Mouse (Mus musculus) yolk sac, embryonic 10.5 days (tissue): ENCODE data around the gene Lct.
"Not testable (repeated sequence)": the region's sequence is repeated elsewhere in the genome, so short reads cannot be mapped to it uniquely, and the experiment has no call there.

Experiments
- DNase-seq: peaks from one replicate; pipeline ENCODE4 v3.0.0-alpha.2; 2017; ENCODE audit warnings: low spot score

The Lct gene

DNA sequence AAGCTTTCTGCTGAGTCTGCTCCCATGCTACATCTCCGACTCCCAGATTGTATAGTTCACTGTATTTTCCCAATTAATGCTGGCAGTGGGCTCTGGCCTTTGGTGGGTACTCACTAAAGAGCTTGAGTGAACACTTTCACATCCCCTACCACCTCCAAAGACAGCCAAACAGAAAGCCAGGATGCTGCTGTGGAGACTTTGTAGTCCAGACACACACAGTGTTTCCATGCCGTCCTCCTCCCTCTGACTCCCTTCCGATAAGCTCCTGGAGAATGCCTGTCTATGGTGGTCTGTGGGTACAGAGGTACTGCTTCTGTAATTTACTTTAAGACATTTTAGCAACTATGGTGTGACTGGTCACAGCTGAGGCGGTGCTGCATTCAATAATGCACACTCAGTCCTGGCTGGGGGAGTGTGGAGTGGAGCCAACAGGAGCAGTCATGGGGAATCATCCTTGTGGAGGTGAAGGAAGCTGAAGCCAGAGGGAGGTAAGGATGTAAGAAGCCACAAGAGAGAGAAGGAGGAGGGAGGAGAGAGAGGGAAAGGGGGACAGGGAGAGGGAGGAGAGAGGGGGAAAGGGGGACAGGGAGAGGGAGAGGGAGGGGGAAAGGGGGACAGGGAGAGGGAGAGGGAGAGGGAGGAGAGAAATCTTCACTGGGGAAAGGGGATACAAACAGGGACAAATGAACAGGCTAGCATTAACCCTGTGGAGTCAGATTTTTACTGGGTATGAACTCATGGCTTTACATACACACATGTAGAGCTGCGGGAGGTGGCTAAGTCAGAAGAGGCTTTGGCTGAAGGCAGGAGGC, 32.2 kb downstream of the Lct start:
- no peak for DNase-seq

DNA sequence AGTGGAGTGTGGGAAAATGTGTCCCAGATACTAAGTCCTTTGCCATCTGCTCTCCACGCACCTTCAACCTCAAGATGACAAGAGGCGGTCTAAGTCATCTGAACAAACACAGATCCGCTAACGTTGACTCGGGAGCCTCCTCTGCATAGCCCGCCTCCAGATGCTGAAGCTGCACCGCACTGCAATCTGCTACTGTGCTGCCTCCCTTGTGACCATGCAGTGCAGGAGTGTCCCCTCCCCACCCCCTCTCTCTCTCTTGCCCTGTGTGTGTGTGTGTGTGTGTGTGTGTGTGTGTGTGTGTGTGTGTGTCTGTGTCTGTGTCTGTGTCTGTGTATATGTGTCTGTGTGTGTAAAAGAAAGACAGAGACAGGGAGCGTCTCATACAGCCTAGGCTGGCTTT, 32.8 kb downstream of the Lct start:
- DNase-seq = no peak

DNA sequence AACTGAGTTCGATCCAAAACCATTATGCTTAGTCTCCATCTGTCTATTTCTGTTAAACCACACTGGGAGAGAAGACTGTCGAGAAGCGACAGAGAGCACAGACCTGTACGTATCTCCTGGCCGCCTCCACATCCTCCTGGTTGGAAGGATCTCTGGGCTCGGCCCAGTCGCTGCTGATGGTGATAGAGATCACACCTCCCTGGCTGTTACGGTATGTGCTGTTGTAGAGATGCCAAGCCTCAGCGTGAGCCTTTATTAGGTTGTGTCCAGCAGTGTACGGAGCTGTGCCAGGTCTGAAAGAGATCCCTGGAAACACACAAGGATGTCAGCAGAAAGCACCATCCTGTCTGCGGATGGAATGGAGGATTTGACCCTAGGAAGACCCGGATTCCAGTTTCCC, 34.6 kb downstream of the Lct start:
- DNase-seq = no peak

DNA sequence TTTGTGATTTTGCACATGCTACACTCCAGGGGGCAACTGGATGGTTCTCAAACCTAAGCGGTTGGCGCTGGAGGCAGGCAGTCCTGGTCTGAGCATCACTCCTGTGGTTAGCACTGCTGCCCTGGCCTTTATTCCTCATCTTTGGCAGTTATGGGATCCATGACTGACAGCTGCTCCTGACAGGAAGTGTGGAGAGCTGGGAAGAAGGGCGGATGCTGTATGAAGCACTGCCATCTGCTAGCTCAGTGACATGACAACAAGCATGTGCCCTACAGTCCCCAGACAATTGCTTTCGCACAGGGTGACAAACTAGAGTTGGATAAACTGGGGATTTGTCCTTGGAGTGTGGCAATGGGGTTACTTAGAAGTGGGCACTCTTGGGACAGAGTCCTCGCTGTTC, 37.8 kb downstream of the Lct start:
- no peak for DNase-seq

DNA sequence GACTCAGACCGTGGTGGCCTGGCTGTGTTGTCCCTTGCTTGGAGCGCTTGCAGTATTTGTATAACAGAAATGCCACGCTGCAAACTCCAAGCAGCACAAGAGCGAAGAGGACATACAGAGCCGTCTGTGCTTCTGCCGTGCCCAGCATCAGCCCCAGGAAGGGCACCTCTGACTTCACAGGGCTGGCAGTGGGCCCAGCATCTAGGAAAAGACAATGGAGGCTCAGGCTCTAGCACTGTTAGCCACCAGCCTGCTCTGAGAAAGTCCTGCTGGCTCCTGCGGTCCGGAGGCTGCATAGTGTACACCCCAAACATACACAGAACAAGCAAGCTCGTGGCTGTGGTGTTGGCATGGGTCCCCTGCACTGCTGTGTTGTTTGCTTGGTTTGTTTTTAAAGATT, 43.0 kb downstream of the Lct start:
- DNase-seq = no peak

DNA sequence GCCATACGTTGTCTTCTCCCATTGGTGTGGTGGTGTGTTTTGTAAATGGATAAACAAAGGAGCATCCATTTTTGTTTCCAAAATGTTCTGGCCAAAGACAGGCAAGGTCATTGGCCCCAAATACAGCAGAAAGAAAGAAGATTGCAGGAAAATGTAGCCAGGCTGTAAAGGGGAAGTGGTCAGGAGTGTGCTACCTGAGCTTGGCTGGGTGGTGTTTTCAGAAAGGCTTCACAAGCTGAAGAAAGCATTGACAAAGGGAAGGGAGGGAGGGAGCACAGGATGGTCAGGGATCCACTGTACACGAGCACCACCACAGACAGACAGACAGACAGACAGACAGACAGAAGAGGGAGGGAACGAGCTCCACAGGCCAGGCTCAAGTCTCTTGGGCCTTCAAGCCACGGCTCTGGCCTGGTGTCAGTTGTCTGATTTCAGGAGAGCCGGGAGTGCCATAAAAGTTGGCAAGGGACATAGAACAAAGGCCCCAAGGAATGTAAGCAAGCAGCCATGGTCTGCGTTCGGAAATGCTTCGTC, 43.9 kb downstream of the Lct start:
- no peak for DNase-seq

DNA sequence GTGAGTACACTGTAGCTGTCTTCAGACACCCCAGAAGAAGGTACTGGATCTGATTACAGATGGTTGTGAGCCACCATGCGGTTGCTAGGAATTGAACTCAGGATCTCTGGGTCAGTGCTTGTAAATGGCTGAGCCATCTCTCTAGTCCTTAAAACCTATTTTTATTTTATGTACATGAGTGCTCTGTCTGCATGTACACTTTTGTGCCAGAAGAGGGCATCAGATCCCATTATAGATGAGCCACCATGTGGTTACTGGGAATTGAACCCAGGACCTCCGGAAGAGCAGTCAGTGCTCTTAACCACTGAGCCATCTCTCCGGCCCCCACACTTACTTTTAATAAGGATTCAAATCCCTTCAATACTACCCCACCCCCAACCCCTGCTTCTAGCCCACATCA, 45.2 kb downstream of the Lct start:
- DNase-seq = no peak

DNA sequence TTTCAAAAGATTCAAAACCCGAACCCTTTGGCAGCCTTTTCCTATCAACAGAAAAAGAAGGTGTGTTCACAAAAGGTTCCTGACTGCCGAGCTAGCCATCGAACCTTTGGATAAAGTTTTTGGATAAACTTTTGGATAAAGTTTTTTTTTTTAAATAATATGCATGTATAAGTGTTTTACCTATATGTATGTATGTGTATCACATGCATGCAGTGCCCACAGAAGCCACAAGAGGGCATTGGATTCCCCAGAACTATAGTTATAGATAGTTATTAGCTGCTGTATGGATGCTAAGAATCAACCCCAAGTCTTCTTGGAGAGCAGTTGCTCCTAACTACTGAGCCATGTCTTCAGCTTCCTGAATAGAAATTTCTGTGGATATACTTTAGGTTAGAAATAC, 46.4 kb downstream of the Lct start:
- DNase-seq = no peak

DNA sequence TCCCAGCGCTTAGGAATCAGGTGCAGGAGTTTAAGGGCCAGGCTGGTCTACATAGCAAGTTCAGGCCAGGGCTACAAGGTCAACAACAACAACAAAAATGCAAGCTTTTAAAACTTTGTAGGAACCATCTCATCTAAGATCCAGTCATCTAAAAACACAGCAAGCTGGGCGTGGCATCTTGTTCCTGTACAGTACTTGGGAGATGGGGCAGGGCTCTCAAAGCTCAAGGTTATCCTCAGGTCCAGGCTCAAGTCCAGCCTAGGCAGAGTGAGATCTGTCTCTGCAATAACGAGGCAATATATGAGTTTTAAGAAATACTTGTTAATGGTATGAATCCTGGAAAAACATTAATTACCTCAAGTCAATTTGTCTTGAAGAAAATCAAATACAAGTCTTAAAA, 49.6 kb downstream of the Lct start:
- no peak for DNase-seq

DNA sequence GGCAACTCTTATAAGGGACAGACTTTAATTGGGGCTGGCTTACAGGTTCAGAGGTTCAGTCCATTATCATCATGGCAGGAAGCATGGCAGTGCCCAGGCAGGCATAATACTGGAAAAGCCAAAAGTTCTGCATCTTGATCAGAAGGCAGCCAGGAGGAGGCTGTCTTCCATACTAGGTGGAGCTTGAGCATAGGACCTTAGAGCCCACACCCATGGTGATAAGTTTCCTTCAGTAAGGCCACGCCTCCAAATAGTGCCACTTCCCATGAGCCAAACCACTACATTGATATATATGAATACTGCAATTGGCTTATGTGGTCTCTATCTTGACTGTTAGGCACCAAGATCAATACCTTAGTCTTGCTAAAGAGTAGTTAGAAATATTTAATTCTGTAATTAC, 52.2 kb downstream of the Lct start:
- no peak for DNase-seq

DNA sequence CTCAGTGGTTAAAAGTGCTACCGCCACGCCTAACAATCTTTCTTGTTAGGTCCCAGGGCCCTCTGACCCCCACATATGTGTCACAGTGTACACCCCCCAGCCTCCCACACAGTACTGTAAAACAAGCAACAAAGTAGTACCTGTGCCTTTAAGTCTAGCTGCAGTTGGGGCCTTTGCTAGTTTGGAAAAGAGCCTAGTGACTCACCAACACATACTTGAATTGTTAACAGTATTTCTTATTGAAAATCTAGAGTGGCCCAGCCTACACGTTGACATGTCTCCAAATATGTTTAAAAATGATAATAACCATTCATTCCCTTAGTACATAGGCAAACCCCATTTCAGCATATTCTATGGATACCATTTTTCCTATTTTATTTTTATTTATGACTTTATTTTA, 57.4 kb downstream of the Lct start:
- no peak for DNase-seq

DNA sequence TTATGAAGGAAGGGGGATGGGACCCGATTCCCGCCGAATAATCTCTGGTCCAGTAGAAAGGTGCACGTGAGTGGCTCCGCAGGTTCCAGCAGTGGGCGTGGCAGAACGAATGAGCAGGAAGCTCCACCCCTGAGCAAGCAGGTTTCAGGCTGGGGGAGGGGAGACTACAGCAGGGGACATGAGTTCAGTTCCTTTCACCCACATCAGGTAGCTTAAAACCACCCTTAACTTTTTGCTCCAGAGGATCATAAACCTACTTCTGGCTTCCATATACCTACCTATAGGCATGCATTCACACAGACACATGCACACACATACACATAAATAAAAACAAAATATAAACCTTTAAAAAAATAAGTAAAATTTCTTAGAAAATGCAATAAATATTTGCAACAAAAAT, 61.1 kb downstream of the Lct start:
- DNase-seq = not testable (repeated sequence)

DNA sequence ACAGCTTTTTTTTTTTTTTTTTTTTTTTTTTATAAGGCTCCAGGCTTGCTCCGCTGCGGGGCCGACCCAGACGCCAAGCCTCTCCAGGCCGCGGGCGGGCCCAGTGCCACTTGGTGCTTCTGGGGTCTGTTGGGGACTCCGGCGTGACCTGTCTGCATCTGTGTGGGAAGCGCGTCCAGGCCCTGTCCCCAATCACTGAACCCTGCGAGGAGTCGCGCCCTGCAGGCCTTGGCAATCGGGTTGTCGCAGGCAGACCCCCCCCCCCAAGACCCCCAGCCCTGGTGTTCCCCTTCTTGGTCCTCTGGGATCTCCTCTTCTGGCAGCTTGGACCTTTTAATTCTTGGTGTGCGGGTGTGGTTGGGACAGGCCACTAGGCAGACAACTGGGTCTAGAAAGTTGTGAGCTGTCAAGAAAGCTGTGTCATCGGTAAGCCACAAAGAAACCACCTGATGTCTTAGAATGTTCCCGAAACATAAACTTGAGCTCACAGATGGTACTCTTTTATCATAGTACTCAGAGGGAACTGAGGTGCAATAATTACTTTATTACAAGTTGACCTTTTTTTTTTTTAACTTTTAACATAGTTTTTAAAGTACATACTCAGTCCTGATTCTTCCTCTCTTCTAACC, 83.3 kb downstream of the Lct start:
- peak; percentile 69 for DNase-seq

DNA sequence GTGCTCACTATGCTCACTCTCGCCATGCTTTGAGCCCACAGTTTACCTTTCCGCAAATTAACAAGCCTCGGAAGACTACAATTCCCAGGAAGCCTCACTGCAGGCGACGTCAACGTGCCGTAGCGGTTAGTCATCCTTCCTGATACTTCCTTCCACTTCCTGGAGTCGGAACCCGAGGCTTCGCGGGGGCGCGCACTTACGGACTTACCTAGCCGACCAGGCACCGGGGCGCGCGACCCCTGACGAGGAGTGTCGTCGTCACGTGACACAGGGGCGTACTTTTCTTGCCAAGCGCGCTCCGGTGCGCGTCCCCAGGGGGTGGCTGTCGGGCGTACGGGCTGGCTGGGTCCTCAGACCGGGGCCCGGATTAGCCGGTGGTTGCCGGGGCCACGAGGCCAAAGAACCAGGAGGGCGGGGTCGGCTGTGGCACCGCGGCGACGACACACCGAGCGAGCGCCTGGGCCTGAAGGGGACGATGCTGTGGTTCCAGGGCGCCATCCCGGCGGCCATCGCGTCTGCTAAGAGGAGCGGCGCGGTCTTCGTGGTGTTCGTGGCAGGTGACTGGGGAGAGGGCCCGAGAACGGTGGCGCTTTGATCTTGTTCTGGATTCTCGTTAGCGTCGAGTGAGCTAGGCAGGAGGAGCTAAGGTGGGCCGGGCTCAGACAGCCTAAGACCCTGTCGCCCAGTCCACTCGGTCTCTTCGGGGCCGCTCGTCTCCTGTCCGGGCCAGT, 84.0 kb downstream of the Lct start:
- peak; percentile 99 for DNase-seq

DNA sequence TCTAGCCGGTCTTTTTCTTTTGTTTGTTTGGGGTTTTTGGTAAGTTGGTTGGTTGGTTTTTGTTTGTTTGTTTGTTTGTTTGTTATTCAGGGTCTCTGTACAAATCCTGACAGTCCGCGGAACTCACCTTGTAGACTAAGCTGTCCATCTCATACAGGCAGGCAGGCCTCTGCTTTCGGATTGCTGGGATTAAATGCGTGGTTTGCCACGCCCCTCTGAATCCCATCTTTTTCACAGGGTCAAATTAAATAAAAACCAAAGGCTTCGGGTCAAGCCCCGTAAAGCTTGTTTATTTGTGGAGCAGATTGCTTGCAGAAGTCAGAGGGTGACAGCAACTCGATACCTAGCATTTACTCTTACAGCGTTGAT, 84.5 kb downstream of the Lct start, which contains the start of gene Ubxn4:
Gene Ubxn4, plus strand, starts transcription at position 338 of the 369 bp plus-strand sequence.
- no peak for DNase-seq

DNA sequence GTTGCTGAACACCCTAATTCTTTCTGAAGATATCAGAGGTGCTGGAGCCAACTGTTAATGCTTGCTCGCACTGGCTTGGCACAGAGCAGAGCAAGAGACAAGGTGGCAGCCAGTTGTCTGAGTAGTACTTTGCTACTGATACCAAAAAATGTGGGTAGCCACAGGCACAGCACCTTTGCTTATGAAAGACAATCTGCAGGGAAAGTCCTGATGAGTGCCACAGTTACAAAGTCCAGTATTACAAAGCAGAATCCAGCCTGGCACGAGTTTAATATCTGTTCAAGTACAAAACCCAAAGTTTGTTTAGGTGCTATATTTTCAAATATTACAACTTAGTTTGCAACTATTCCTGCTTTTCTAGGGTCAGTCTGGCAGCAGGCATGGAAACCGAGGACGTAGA, 92.9 kb downstream of the Lct start:
- DNase-seq = no peak
